Mouse (Mus musculus) heart, adult 2 months (tissue): Measurements from ENCODE around the gene Acly.
"Not testable (repeated sequence)": the region's sequence is repeated elsewhere in the genome, so short reads cannot be mapped to it uniquely, and the experiment has no call there.

Source experiments
- CTCF ChIP-seq: fragments of 200-600 bp; IDR thresholded peaks from 2 replicates; pipeline ENCODE4 v1.8.1; 2022; ENCODE audit warnings: antibody characterized with exemption, mild to moderate bottlenecking, moderate library complexity
- EP300 ChIP-seq: fragments of 200-500 bp; IDR thresholded peaks from 2 replicates; pipeline ENCODE4 v1.6.1; 2011; ENCODE audit warnings: low read depth, low read length, control low read depth; ENCODE audit not compliant: insufficient read depth
- POLR2A ChIP-seq: fragments of 200-500 bp; IDR thresholded peaks from 2 replicates; pipeline ENCODE4 v1.6.1; 2011; ENCODE audit warnings: mild to moderate bottlenecking, low read depth, low read length, control low read depth; ENCODE audit not compliant: insufficient read depth

GRCm38 (mm10) chr11:100534411-100534810 is 6.6 kb upstream of the Acly start:
- TF ChIP-seq CTCF, POLR2A, EP300: not testable (repeated sequence)
